Mouse (Mus musculus): Measurements from ENCODE around the gene C1qa.

Gene C1qa

DNA sequence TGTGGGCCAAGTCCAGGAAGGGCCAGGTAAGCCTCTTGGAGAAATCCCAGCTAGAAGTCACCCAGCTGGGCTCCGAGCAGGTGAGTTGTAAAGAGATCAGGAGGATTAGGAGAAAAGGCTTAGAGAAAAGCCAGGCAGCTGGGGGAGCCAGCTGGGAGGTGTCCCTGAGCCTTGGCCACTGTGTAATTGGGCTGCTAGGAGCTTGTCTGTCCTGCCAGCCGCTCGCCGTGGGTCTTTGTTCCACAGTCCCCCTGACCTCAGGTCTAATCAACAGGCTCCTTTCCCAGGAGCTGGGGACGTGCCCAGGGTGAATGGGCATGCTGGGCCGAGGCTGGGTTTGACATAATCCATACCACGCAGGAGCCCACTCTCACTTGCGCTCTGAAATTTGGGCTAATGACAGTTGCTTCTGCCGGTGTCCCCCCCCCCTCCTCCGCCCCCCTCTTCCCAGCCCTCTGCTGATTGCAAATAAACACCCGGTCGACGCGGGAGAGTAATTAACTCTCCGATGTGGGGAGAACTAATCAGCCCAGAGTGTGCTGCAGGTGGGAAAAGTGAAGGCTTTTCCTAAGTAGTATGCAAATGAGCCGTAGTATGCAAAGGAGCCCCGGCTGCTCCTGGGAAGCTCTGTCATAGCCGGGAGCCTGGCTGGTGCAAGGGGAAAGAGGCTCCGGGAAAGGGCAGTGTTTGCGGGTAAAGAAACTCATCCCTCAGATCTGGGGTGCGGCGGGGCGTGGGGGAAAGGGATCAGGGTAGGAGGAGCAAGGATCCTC, 6.3 kb upstream of the C1qa start:
- in situ Hi-C loops (cut with MboI, MseI) = no loop called here

DNA sequence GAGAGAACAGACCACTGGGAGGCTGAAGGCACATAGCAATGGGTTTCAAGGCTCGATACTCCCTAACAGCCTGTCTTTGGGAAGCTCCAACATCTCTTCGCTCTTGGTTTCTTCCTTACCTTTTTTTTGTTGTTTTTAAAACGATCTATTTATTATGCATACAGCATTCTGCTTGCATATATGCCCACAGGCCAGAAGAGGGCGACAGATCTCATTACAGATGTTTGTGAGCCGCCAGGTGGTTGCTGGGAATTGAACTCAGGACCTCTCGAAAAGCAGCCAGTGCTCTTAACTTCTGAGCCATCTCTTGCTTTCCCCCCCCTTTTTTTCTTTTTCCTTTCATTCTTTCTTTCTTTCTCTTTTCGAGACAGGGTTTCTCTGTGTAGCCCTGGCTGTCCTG, 551 bp upstream of the C1qa start:
- in situ Hi-C loops (cut with MboI, MseI) = loop anchor here (10.0 kb wide), 1 partner anchor 176 kb away; no protein-coding TSS in a partner anchor

DNA sequence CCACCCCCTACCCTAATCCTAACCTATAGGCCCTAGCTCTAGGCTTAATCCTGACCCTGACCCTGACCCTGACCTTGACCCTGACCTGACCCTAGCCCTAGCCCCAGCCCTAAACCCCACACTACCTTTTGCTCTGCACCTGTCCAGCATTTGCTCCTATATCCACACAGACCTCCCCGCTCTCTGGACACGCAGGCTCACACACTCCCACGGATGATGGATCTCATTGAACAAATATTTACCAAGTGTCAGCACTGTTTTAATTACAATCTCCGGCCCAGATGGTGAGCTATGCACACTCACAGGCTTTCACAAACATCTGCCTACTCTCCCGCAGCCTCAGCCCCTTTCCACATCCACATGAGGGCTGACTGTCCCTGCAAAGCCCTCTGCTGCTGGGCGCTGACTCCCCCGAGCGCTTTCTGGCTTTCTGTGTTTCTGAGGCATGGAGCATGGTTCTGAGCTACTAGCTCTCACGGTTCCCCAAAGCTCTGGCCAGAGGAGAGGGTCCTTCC, 462 bp downstream of the C1qa start:
- in situ Hi-C loops (cut with MboI, MseI) = loop anchor here (10.0 kb wide), 1 partner anchor 177 kb away; no protein-coding TSS in a partner anchor

DNA sequence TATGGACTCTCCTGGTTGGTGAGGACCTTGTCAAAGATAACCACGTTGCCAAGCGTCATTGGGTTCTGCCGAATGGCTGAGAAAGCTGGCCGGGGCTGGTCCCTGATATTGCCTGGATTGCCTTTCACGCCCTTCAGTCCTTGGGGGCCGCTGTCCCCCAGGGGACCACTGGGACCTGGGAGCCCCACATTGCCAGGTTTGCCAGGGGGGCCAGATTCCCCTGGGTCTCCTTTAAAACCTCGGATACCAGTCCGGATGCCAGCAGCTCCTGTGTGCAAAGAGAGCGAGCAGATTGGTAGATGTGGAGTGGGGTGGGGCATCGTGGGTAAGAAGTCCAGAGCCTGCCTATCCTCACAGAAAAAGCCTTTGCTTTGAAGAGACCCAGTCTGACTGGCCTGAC, 2.1 kb downstream of the C1qa start:
- in situ Hi-C loops (cut with MboI, MseI) = loop anchor here (10.0 kb wide), 1 partner anchor 178 kb away; no protein-coding TSS in a partner anchor

DNA sequence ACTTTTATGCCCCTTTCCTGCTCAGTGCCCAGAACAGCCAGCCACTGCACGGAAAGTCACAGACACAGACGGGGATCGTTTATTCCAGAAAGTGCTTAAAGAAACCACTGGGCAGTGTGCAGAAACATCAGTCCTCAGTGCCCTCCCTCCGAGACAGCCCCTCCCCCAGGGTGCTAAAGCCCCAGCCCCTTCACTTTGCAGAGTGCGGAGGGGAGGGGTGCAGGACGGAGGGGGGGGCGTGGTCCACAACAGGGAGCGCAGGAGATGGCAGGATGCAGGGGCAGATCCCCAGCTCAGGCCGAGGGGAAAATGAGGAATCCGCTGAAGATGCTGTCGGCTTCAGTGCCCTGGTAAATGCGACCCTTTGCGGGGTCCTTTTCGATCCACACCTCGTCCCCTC, 2.7 kb downstream of the C1qa start:
- in situ Hi-C loops (cut with MboI, MseI) = loop anchor here (10.0 kb wide), 1 partner anchor 179 kb away; no protein-coding TSS in a partner anchor

DNA sequence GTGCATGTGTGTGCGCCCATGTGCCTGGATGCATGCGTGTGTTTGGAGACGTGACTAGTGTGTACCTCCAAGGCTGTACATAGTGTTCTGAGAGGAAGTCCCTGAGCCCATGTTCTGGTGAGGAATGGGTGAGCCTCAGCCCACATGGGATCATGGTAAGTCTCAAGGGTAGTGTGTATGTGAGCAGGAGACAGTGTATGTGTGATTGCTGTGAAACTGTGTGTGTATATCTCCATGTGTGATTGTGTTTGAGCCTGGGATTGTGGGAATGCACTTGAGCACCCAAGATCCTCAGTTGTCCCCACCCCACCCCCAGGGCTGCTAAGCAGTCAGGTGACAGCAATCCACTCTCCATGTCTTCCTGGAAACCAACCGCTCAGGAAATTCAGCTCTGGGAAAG, 3.8 kb downstream of the C1qa start:
- in situ Hi-C loops (cut with MboI, MseI) = loop anchor here (10.0 kb wide), 1 partner anchor 180 kb away; no protein-coding TSS in a partner anchor

DNA sequence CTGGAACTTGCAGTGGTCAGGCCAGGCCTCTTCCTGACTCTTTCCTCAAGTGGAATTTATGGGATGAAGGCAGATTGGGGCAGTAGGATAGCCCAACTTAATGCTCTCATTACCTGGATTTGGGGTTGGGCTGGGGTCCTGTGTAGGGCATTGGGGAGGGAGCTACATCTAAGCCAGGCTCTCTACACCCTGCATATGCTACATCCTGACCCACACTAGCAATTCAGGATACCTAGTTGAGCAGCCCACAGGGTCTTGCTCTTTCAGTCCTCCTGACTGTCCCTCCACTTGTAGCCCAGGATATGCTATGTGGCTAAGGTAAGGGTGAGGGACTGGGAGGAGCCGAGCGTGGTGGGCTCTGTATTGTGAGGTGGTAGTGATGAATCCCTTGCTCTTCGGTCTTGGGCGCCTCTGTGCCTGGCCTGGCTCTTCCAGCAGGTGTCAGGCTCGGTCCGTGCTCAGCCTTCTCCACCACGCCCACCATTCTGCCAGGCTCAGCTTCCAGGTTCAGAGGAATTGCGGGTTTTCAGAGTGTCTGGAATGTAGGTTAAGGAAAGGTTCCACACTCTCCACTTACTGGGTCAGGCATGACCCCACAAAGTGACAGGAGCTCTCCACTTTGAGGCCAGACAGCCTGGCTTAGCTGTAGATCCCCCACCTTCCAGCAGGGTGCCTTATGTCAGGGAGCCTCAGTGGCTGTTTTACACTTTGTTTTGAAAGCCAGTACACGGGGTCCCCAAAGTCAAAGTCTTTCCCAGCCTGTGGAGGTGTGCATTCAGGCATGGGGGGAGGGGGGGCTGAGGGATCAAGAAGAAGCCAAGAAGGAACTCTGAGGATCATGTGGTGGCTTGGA, 4.7 kb downstream of the C1qa start:
- in situ Hi-C loops (cut with MboI, MseI) = loop anchor here (10.0 kb wide), 1 partner anchor 181 kb away; no protein-coding TSS in a partner anchor

DNA sequence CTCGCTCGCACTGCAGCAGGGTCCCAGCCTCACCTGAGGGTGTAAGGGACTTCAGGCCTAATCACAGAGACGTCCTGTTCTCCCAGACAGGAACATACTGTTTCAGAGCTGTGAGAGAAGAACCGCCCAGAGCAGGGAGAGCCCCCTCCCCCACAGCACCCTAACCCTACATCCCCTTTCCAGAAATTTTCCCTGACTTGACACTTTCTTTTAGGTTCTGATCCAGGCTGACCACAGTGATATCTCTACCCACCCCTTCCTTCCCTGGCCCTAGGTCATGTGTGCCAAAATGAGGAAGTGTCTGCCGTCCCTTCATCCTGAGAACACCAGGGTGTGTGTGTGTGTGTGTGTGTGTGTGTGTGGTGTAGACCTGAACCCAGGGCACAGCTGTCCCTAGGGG, 5.8 kb downstream of the C1qa start, which contains the start of gene C1qc:
Gene C1qc (minus strand): TSS at position 255 of the 400 bp plus-strand sequence.
- in situ Hi-C loops (cut with MboI, MseI) = loop anchor here (10.0 kb wide), 1 partner anchor 182 kb away; no protein-coding TSS in a partner anchor

DNA sequence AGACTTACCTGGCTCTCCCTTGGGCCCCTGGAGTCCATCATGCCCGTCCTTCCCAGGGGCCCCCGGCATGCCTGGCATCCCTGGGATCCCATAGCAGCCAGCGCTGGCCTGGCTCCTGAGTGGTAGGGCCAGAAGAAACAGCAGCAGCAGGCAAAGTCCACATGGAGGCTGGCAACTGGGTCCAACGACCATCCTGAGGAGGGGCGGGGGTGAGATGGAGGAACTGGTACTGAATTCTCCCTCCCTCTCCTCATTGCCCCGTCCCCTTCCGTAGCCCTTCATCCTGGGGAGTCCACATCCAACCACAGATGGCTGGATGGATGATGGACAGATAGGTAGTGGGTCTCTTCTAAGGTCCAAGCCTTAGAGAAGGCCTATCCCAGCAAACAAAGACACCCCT, 6.2 kb downstream of the C1qa start:
- in situ Hi-C loops (cut with MboI, MseI) = loop anchor here (10.0 kb wide), 1 partner anchor 182 kb away; no protein-coding TSS in a partner anchor

DNA sequence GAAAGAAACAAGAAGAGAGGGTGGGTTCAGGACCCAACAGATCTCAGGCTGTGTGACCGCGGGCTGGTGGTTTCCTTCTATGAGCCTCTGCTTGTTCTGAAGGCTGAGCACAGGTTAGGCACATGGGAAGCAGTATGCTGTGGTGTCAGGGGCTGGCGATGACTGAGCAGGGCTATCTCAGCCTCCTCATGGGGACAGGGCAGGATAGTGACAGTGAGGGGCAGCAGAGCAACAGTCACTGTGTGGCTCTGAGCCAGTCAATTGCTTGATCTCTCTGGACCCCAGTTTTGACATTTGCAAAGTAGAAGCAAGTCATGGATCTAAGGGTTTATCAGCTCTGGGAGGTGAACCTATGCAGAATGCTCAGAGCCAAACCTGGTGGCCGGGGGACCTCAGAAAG, 7.5 kb downstream of the C1qa start:
- in situ Hi-C loops (cut with MboI, MseI) = loop anchor here (10.0 kb wide), 1 partner anchor 184 kb away; no protein-coding TSS in a partner anchor

DNA sequence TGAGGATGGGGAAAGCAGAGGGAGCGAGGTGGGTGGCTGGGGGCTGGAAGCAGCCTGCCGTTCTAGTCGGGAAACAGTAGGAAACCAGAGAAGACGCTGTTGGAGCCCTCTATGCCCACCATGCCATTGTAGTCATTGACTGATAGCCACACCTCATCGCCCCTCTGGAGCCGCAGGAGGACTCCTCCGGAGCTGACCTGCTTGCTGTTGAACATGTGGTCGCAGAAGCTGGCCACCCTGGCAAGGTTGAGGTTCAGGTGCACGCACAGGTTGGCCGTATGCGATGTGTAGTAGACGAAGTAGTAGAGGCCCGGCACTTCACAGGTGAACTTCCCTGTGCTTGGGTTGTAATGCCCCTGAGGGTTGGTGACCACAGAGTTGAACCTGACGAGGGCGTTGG, 8.6 kb downstream of the C1qa start:
- in situ Hi-C loops (cut with MboI, MseI) = loop anchor here (10.0 kb wide), 1 partner anchor 185 kb away; no protein-coding TSS in a partner anchor

DNA sequence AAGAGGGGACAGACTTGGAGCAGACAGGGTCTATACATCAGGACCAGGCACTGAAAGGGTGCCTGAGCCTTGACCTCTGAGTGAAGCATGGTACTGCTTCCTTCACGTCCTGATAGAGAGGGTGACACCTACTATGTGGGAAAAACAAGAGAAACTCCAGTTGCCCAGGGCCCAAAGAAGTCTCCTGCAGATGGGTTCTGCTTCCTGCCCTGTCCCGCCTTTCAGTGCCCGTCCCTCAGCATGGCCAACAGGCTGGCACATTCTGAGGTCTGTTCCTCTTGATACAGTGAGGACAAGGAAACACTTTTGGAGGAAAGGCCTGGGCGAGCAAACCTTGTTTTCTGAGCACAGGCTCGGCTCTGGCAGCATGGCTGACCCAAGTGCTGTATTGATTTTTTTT, 10.9 kb downstream of the C1qa start:
- in situ Hi-C loops (cut with MboI, MseI) = no loop called here

DNA sequence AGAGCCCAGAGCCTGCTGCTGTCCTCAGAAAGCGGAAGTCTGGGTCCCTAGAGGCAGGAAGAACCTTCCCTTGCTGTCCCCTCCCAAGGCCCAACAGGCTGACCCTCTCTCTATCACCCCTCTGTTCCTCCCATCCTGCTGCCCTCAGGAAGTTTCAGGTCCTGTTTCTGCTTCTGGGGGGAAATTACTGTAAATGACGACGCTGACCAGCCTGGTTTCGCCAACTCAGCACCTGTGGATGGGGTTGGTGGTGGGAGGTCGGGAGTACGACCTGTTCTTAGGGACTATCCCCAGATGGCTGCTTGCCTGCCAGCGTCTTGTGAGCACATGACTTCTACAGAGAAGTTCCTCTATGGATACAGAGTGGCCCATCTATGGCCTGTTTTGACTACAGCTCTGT, 12.5 kb downstream of the C1qa start, which contains the start of gene C1qb:
Gene C1qb (minus strand): TSS at position 87 of the 400 bp plus-strand sequence.
- in situ Hi-C loops (cut with MboI, MseI) = no loop called here

DNA sequence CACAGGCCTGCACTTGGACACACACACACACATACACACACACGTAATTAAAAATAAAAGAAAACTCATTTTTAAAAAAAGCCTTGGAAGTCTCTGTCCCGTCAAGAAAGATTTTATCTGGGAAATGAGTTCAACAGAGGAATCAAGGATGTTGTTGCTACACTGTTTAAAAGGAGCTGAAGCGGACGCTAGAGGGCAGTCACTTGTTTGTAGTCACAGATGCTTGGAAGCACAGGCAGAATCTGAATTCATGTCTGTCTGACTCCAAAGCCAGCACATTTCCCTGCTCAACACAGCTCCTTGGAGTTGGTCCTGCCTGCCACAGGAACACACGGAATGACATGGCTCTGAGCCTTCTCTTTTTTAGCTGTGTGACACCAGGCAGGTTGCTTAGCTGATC, 20.0 kb downstream of the C1qa start:
- in situ Hi-C loops (cut with MboI, MseI) = no loop called here

DNA sequence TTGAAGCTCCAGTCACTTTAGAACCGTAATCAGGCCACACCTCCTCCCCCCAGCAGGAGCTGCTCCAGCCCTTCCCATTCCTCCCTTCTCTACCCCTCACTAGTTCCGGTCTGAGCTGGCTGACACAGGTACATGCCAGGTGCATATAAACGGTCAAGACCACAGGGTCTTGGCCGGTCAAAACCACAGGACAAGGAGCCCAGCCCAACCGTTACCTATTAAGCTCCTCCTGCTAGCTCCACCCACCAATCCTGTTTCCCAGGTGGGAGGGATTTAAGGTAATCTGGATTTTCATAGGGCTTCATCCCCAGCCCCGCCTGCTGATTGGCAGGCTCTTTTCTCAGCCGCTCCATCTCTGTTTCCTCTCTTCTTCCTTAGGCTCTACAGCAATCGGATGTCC, 20.4 kb downstream of the C1qa start:
- in situ Hi-C loops (cut with MboI, MseI) = no loop called here

DNA sequence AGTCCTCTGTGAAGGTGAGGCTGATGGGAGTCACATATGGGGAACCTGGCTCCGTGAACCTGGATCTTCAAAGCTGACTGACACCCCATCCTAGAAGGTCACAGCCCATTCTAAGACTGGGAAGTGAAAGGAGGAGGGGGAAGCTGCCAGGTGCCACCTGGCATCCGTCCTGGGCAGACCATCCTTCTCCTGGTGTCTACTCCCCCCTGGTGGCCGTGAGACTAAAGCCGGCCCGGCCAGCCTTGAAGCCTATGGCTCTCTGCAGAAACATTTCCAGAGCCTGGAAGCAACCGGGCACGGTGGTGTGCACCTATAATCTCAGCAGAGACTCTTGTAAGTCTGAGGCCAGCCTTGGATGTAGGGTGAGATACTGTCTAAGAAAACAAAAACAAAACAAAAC, 21.6 kb downstream of the C1qa start:
- in situ Hi-C loops (cut with MboI, MseI) = no loop called here

DNA sequence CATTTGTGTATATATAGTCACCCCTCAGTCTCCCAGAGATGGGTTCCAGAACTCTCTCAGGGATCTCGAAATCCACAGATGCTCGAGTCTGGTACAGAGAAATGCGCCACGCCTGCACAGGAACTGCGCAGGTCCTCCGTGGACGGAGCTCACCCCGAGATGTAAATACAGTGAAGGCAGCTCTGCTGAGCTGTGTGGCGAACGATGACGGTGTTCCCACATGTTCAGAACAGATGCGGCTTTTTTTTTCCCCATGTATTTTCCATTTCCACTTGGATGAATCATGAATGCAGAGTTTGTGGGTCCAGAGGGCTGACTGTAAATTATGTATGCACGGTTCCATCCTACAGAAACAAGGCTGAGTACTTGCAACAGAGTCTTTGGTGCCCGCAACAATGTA, 23.6 kb downstream of the C1qa start:
- in situ Hi-C loops (cut with MboI, MseI) = no loop called here

DNA sequence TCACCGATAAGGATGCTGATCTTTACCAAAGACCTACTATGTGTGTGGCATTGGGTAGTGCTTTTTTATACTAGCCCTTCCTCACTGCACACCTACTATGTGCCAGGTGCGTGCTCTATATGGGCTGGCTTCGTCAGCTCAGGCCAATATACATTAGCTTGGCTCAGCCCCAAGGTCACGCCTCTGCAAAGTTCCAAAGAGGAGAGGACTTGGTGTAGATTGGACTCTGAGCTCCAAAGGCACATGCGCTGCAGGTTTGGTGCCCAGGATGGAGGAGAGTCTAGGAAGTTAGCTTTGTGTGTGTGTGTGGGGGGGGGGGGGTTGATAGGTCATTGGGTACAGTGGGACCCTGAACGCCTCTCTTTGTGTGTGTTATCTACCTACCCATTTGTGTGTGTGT, 30.2 kb downstream of the C1qa start:
- in situ Hi-C loops (cut with MboI, MseI) = no loop called here

DNA sequence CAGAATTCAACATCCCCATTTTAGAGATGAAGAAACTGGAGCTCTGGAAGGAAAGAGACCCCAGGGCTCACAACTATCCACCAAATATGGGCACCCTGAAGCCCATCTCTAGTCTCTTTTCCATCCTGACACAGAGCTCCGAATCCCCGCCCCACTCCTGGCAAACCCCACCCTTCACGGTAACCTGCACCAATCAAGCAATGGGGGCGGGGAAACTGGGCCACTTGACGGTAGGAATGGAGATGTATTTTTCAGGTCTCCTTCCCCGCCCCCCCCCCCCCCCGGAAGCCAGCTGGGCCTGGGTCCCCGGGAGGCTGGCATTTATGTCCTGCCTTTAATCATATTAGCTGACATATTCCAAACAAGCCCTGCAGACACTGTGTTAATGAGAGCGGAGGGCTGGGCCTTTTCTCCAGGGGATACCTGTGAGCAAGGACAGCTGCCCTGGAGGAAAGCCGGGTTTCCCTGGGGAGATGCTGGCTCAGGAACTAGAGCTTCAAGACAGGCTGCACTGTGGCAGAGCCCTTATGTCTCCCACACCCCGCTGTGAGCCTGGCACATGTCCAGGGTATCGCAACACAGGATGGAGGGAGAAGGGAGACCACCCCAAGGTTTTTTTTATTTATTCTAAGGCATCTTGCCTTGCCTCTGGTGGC, 30.8 kb downstream of the C1qa start:
- in situ Hi-C loops (cut with MboI, MseI) = no loop called here

DNA sequence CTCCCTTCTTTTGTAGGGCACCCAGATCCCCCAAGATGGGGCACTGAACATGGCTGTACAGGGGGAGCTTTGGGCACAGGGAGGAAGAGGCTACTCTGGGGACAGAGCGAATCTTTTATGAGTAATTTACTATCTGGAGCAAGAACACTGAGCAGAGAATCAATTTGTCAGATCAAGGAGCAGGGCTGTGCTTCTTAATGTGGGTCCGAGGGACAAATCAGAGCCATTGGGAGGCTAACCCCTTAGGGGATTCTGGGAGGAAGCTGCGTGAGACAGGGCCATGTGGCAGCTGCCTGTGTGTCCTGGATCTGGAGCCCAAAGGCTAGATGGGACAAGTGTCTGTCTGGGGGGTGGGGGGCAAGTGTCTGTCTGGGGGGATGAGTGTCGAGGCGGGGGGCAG, 33.1 kb downstream of the C1qa start:
- in situ Hi-C loops (cut with MboI, MseI) = no loop called here

DNA sequence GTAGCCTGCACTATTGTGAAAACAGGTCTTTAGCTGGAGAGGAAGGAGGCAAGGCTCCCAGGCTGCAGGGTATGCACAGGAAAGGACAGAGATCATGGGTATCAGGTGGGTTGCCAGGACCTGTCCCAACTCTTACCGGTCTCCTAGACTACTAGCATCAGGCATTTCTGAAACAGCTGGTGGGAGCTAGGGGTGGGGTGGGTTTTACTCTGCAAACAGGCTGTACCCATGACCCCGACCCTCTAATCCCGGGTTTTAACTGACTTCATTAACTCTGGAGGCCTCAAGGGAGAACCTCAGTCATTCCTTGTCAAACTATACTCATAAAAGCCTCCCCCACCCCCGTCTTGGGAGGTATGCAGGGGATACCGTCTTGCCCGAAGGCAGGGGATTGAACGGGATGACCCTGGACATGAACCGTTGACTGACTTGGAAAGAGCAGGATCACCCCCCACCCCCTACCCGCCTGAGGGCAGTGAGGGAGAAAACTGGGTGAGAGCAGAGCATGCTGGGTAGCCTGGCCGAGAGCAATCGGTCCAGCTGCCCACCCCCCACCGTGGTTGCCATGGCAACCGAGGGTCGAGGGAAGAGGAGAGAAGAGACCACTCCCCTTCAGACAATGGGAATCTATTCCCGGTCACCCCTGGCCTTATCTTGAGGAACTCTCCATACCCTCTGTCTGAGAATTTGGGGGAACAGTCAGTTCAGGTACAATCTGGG, 33.7 kb downstream of the C1qa start:
- in situ Hi-C loops (cut with MboI, MseI) = no loop called here
